Mouse (Mus musculus) lung, adult 2 months (tissue): Measurements from ENCODE around the gene Cox20.

Experiments used
- CTCF ChIP-seq: fragments of 200-500 bp; IDR thresholded peaks from 2 replicates; pipeline ENCODE4 v1.5.1; 2011; ENCODE audit warnings: mild to moderate bottlenecking, low read length, control low read depth; ENCODE audit not compliant: insufficient read depth
- POLR2A ChIP-seq: fragments of 200-500 bp; IDR thresholded peaks from 2 replicates; pipeline ENCODE4 v1.6.1; 2011; ENCODE audit warnings: low read depth, mild to moderate bottlenecking, control low read depth, low read length, borderline replicate concordance; ENCODE audit errors: extremely low read depth

GRCm38 (mm10) chr1:178291716-178292115, 27.2 kb upstream of the Cox20 start:
- TF ChIP-seq CTCF (no peak), POLR2A (no peak)
